Mouse (Mus musculus): ENCODE data around the gene Gm7137. TPM values are rescaled to one million over a fixed set of nuclear protein-coding genes. Genes with fewer than 3 reads are reported as not detected.
"Not testable (repeated sequence)": the region's sequence is repeated elsewhere in the genome, so short reads cannot be mapped to it uniquely, and the experiment has no call there.

Gene Gm7137
- polyA plus RNA-seq, 1 experiment from 2014 or later: not detected

DNA sequence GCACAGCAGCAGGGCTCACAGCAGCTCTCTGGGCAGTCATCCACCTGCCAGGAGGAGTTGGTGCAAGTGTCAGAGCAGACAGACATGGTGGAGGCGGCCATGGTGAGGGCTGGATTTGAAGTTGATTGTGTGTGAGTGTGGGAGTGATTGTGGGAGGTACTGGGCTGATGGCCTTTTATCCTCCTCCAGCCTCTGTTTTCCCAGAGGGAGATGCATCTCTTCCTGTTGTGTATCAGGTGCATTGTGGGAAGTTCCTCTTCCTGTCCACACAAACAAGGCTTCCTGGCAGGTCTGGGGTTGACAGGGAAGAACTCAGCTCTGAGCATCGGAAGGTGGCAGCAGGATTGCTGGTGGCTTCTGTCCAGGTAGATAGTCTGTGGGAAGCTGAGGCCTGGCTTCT, 7.0 kb upstream of the Gm7137 start, which contains the start of gene Gm9639:
Gene Gm9639 (minus strand): TSS at position 101 of the 400 bp plus-strand sequence.
- 0 out of 2 replicates have a peak, but pooled peaks cover 4% of the 10 kb centered on the region for H3K4me1 ChIP-seq
- WGBS (ENCODE audit: insufficient replicate concordance): 43% methylated on average over 2 of the region's 2 CpGs
- H3K27ac ChIP-seq: no peak within 1 kb of the TSS
- H3K36me3 ChIP-seq: no peaks in the 10 kb centered on the region
- H3K27me3 ChIP-seq (replicated peaks): no peaks in the 10 kb centered on the region
- H3K4me3 ChIP-seq: no peak within 1 kb of the TSS
- no peaks in the 10 kb centered on the region for H3K9me3 ChIP-seq (replicated peaks)
- H3K9ac ChIP-seq: no peak within 1 kb of the TSS
- no peak within 1 kb of the TSS for H3K4me2 ChIP-seq
- ATAC-seq: no peak

GRCm38 (mm10) chr10:77788621-77789020, 621 bp upstream of the Gm7137 start:
- no peaks in the 10 kb centered on the region for H3K9me3 ChIP-seq (replicated peaks)
- H3K9ac ChIP-seq: no peak overlapping the region
- H3K27ac ChIP-seq: no peak overlapping the region
- ATAC-seq: no peak
- H3K4me1 ChIP-seq: no peaks in the 10 kb centered on the region
- H3K4me2 ChIP-seq: no peak overlapping the region
- no peaks in the 10 kb centered on the region for H3K27me3 ChIP-seq (replicated peaks)
- 63% methylated on average over 2 of the region's 2 CpGs for WGBS (ENCODE audit: insufficient replicate concordance)
- no peak overlapping the region for H3K4me3 ChIP-seq
- no peaks in the 10 kb centered on the region for H3K36me3 ChIP-seq

- not testable (repeated sequence) for H3K9ac ChIP-seq; H3K4me3 ChIP-seq; H3K36me3 ChIP-seq; H3K9me3 ChIP-seq (replicated peaks); H3K4me2 ChIP-seq; H3K4me1 ChIP-seq; H3K27me3 ChIP-seq (replicated peaks); ATAC-seq; H3K27ac ChIP-seq
- WGBS (ENCODE audit: insufficient replicate concordance): 47% methylated on average over 1 of the region's 3 CpGs
These were observed 4.6 kb downstream of the Gm7137 start for GRCm38 (mm10) chr10:77783396-77783795.

DNA sequence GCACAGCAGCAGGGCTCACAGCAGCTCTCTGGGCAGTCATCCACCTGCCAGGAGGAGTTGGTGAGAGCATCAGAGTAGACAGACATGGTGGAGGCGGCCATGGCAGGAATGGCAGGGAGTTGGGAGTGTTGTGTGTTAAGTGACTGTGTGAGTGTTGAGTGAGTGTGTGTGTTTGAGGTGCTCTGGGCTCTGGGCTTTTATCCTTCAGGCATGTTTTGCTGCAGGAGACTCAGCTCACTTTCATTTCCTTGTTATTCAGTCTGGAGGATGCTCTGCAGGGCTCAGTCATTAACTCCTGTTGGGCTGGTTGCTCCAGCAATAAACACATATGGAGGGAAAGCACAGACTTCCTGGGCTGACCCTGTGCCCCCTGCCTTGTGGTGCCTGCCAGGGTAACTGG, 5.6 kb downstream of the Gm7137 start, which contains the start of gene Gm3250:
Gene Gm3250 (minus strand): TSS at position 101 of the 400 bp plus-strand sequence.
- H3K4me2 ChIP-seq; H3K27me3 ChIP-seq (replicated peaks); H3K36me3 ChIP-seq; H3K27ac ChIP-seq; H3K4me1 ChIP-seq; H3K9me3 ChIP-seq (replicated peaks); H3K4me3 ChIP-seq; ATAC-seq; H3K9ac ChIP-seq: not testable (repeated sequence)
- 54% methylated on average over 1 of the region's 1 CpGs for WGBS (ENCODE audit: insufficient replicate concordance)

- ATAC-seq; H3K4me2 ChIP-seq; H3K27me3 ChIP-seq (replicated peaks); H3K36me3 ChIP-seq; H3K4me3 ChIP-seq; H3K9me3 ChIP-seq (replicated peaks); H3K27ac ChIP-seq; H3K4me1 ChIP-seq; H3K9ac ChIP-seq: not testable (repeated sequence)
- WGBS (ENCODE audit: insufficient replicate concordance): 46% methylated on average over 1 of the region's 1 CpGs
These were observed 11.2 kb downstream of the Gm7137 start, which contains the start of gene Gm7138 for GRCm38 (mm10) chr10:77776844-77777243. Gene Gm7138, minus strand, starts transcription at chr10:77776944.

DNA sequence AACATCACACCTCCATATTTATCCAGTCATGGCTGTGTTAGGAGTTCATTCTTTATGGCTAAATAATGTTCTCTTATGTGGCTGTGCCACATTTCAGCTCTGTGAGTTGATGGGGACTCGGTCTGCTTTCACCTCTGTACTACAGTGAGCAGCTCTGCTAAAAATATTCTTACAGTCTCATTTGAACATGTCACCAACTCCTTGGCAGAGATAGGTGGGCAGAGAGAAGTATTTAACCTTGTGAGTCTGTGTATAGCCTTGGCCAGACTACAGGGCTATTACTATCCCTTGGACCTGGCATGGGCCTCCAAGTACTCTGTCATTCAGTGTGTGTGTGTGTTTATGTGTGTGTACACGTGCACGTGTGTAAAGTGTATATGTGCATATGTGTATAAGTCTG, 15.9 kb downstream of the Gm7137 start:
- H3K9ac ChIP-seq; H3K9me3 ChIP-seq (replicated peaks); H3K4me2 ChIP-seq; ATAC-seq; H3K27me3 ChIP-seq (replicated peaks); H3K36me3 ChIP-seq; H3K27ac ChIP-seq; H3K4me3 ChIP-seq; H3K4me1 ChIP-seq: not testable (repeated sequence)
- WGBS (ENCODE audit: insufficient replicate concordance): 80% methylated on average over 3 of the region's 3 CpGs

- not testable (repeated sequence) for H3K27ac ChIP-seq; H3K4me3 ChIP-seq; H3K4me2 ChIP-seq; H3K27me3 ChIP-seq (replicated peaks); H3K4me1 ChIP-seq; H3K9ac ChIP-seq; ATAC-seq; H3K36me3 ChIP-seq; H3K9me3 ChIP-seq (replicated peaks)
- 45% methylated on average over 1 of the region's 1 CpGs for WGBS (ENCODE audit: insufficient replicate concordance)
These were observed 16.8 kb downstream of the Gm7137 start, which contains the start of gene Gm3238 for GRCm38 (mm10) chr10:77771225-77771624. Gene Gm3238, minus strand, starts transcription at chr10:77771325.

- WGBS (ENCODE audit: insufficient replicate concordance): 63% methylated on average over 1 of the region's 1 CpGs
- Histone ChIP-seq H3K27ac (no peak overlapping the region), H3K9me3 (replicated peaks) (no peaks in the 10 kb centered on the region), H3K36me3 (no peaks in the 10 kb centered on the region), H3K27me3 (replicated peaks) (no peaks in the 10 kb centered on the region), H3K9ac (no peak overlapping the region), H3K4me3 (no peak overlapping the region), H3K4me2 (no peak overlapping the region), H3K4me1 (no peaks in the 10 kb centered on the region)
- ATAC-seq: no peak
These were observed 18.3 kb downstream of the Gm7137 start for GRCm38 (mm10) chr10:77769727-77770126.

GRCm38 (mm10) chr10:77759582-77759981, 28.4 kb downstream of the Gm7137 start, which contains the start of gene Gm3233:
Gene Gm3233, minus strand, starts transcription at chr10:77759682.
- not testable (repeated sequence) for H3K9me3 ChIP-seq (replicated peaks); H3K27ac ChIP-seq; H3K4me2 ChIP-seq; H3K27me3 ChIP-seq (replicated peaks); H3K4me1 ChIP-seq; ATAC-seq; H3K9ac ChIP-seq; H3K36me3 ChIP-seq; H3K4me3 ChIP-seq
- WGBS (ENCODE audit: insufficient replicate concordance): no CpG with 5 or more reads among the region's 1 CpGs

DNA sequence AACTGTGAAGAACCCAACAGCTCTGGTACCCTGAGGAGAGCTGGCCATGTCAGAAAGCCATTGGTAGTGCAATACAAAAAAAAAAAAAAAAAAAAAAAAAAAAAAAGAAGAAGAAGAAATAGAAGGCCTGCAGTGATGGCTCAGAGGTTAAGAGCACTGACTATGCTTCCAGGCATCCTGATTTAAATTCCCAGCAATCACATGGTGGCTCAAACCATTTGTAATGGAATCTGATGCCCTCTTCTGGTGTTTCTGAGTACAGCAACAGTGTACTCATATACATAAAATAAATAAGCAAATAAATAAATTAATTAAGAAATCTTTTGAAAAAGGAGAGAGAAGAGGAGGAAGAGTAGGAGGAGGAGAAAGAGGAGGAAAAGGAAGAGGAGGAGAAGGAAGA, 34.6 kb downstream of the Gm7137 start:
- Histone ChIP-seq H3K27me3 (replicated peaks) (no peaks in the 10 kb centered on the region), H3K4me3 (no peak overlapping the region), H3K27ac (no peak overlapping the region), H3K9me3 (replicated peaks) (no peaks in the 10 kb centered on the region), H3K4me2 (no peak overlapping the region), H3K9ac (no peak overlapping the region), H3K36me3 (no peaks in the 10 kb centered on the region), H3K4me1 (no peaks in the 10 kb centered on the region)
- ATAC-seq: no peak

DNA sequence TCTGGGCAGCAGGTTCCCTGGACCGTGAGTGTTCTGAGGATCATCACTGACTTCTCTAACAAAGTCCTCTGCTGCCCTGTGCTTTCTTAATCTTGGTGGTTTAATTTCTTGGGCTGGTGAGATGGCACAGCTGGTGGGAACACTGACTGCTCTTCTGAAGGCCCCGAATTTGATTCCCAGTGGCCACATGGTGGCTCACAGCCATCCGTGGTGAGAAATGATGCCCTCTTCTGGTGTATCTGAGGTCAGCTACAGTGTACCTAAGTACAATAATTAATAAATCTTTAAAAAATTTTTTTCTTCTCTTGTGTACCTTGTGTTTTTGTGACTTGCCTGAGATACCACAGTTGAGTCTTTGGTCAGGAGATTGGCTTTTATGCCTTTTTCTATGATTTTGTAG, 35.7 kb downstream of the Gm7137 start:
- H3K27me3 ChIP-seq (replicated peaks); H3K9ac ChIP-seq; H3K27ac ChIP-seq; H3K4me3 ChIP-seq; H3K36me3 ChIP-seq; H3K4me1 ChIP-seq; ATAC-seq; H3K9me3 ChIP-seq (replicated peaks); H3K4me2 ChIP-seq: not testable (repeated sequence)
- 44% methylated on average over 3 of the region's 3 CpGs for WGBS (ENCODE audit: insufficient replicate concordance)

DNA sequence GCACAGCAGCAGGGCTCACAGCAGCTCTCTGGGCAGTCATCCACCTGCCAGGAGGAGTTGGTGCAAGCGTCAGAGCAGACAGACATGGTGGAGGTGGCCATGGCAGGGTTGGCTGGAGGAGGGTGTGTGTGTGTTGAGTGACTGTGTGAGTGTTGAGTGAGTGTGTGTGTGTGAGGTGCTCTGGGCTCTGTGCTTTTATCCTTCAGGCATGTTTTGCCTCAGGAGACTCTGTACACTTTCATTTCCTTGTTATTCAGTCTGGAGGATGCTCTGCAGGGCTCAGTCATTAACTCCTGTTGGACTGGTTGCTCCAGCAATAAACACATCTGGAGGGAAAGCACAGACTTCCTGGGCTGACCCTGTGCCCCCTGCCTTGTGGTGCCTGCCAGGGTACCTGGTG, 36.7 kb downstream of the Gm7137 start, which contains the start of gene Gm9736:
Gene Gm9736 (minus strand): TSS at position 101 of the 400 bp plus-strand sequence.
- not testable (repeated sequence) for H3K27ac ChIP-seq; H3K4me1 ChIP-seq; H3K4me3 ChIP-seq; ATAC-seq; H3K27me3 ChIP-seq (replicated peaks); H3K36me3 ChIP-seq; H3K4me2 ChIP-seq; H3K9ac ChIP-seq; H3K9me3 ChIP-seq (replicated peaks)
- WGBS (ENCODE audit: insufficient replicate concordance): 47% methylated on average over 1 of the region's 1 CpGs

GRCm38 (mm10) chr10:77750686-77751085, 37.3 kb downstream of the Gm7137 start:
- H3K27me3 ChIP-seq (replicated peaks); H3K36me3 ChIP-seq; H3K27ac ChIP-seq; H3K9me3 ChIP-seq (replicated peaks); H3K4me1 ChIP-seq; ATAC-seq; H3K9ac ChIP-seq; H3K4me2 ChIP-seq; H3K4me3 ChIP-seq: not testable (repeated sequence)
- 42% methylated on average over 1 of the region's 1 CpGs for WGBS (ENCODE audit: insufficient replicate concordance)
